Mouse (Mus musculus): ENCODE measurements around the gene Elovl2.

The Elovl2 gene

GRCm38 (mm10) chr13:41134901-41135300, 85.3 kb downstream of the Elovl2 start:
- DNase-seq (ENCODE audit: low read depth), result peak; percentile 37

All from c-Kit-positive CD71-positive TER-119-negative erythroid progenitor cells, embryonic 14.5 days (primary cell).